Mouse (Mus musculus): Measurements from ENCODE around the gene Msx3. TPM values are rescaled to one million over a fixed set of nuclear protein-coding genes. Genes with fewer than 3 reads are reported as not detected.

Gene Msx3
- total RNA-seq (2021): not detected
- long read RNA-seq, experiment 1: 0 reads
- long read RNA-seq, experiment 2: 0 reads

DNA sequence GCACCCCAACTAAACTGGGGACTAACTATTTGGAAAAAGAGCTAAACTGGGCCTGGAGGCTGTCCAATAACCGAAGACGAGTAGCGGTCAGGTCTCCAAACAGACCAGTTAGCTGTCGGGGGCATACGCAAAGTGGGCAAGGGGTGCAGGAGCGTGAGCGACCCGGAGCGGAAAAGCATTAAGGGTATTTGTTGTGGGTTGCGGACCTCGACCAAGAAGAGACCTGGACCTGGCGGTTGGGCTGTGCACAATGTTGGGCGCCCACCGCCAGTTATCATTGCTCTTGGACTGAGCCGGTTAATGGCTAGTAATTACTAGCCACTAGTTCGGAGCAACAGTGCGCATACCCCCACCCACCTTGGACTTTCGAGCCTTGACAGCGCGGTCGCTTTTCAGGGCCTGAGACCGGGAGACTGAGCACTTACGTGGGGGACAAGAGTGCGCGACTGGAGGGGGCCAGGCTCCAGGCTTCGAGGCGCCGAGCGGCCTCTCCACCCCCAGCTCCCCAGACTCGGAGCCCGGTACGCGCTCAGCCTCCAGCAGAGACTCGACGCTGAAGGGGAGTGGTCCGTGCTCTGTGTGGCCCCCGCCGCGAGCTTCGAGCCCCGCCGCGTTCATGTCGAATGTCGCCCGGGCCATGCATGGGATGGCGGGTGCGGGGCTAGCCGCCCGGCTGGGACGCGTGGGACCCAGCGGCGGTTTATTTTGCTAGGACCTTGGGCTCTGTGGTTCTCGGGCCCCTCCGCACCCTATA, at the start of gene Msx3:
Msx3 (minus strand) TSS at position 729 of the 754 bp plus-strand sequence.
- DNase-seq (ENCODE audit: low spot score in 2 of 2): no peak

DNA sequence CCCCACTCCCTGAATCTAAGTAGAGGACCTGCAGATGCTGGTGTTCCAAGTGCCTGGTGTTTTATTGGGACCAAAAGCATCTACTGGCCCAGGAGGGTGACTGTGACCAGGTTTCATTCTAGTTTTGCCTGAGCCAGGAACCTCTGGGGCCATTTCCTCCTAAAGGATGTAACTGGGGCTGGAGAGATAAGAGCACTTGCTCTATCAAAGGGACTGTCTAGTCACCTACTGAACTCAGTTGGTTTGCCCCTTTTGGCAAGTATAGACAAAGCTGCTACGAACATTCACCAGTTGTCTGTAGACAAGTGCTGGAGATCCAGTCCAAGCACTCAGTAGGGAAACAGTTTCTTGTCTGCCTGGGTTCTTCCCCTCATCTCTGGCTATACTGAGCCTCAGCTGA, 49.6 kb upstream of the Msx3 start:
- DNase-seq (ENCODE audit: low spot score in 2 of 2): no peak

DNA sequence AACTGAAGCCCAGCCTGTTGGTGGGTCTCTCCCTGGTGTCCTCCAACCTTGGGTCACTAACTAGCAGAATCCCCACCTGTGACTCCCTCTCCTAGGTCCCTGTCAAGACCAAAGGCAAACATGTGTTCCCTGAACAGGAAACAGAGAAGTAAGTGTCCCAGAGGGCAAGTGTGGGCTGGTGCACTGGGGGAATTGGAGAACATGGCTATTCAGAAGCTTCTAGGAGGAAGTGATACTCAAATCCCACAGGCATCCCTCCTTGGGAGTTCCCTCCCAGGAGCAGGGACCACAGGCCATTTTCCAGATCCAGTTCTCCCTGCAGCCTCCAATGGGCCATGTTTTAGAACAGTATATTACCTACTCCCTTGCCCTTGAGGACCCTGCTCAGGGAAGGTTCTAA, 47.2 kb upstream of the Msx3 start:
- DNase-seq (ENCODE audit: low spot score in 2 of 2): no peak

DNA sequence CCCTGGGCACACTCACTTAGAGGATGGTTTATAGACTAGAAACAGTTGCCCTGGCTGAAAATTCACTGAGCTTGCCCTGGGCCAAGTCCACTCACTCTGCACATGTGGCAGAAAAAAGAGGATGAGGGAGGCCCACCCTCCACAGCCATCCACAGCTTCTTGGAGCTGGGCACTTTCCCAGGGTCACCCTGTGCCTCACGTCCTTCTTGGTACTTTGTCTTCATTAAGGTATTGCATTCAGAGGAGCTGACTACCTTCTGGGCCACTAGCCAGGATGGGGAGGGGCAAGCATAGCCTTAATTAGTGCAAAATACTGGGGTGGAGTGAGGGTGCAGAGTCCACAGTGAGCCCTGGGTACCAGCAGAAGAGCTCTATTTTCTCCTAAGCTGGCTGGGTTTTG, 46.7 kb upstream of the Msx3 start:
- DNase-seq (ENCODE audit: low spot score in 2 of 2): no peak

DNA sequence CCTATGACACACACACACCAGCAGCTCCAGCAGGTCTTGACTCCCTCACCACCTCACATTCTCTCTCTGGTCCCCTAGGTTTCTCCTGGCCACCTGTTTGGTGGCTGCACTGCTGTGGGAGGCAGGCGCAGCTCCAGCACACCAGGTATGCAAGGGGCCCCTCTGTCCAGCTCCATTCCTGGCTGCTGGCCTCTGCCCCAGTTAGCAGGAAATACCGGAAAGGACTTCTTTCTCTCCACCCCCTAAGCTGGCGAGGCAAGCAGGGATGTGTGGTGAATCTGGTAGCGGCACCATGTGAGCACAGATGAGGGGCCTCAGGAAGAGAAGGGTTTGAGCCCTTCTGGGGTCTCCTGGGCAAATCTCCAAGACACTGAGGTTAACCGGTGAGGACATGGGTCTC, 46.1 kb upstream of the Msx3 start:
- DNase-seq (ENCODE audit: low spot score in 2 of 2): no peak

DNA sequence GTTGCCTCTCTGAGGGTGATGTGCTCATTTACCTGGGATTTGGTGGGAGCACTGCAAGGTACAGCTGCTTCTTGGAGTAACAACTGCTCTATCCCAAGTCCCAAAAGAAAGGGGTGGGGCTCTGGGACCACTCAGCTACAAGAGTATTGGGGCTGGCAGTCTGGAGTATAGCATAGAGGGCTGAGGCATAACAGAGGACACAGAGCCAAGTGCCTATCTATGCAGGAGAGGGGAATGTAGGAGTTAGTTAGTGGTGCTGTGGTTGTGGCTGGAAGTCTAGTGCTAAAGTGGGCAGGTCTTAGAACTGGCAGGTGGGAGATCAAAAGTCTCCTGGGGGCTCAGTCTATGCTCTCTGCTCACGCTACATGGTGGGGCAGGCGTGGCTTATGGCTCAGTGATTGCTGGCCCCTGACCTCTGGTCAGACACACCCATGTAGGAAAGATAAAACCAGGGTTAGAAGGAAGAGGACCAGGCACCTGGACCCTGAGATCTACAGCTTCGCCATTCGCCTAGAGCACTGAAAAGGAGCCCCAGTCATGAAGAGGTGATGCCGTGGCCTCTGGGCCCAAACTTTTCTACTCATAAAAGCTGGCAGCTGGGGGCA, 44.1 kb upstream of the Msx3 start, which contains the start of gene Prap1:
Prap1 (plus strand) TSS at position 472 of the 605 bp plus-strand sequence.
- no peak for DNase-seq (ENCODE audit: low spot score in 2 of 2)

DNA sequence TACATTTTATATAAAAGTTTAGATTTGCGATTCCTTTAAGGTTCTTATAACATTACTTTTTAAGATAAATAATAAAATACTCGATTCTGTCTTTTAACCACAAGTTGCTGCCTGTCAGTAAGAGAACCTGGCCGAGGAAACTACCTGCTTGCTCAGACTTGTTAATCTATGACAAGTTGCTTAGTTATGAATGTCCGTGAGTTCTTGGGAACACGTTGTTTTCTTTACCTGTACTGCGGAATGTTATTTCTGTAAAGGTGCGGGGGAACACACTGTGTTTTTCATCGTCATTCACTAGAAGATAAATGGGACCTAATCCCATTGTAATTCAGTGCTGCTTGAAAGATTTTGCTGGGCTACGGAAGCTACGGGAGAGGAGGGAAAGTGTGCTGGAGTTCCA, 41.7 kb upstream of the Msx3 start:
- DNase-seq (ENCODE audit: low spot score in 2 of 2): no peak

DNA sequence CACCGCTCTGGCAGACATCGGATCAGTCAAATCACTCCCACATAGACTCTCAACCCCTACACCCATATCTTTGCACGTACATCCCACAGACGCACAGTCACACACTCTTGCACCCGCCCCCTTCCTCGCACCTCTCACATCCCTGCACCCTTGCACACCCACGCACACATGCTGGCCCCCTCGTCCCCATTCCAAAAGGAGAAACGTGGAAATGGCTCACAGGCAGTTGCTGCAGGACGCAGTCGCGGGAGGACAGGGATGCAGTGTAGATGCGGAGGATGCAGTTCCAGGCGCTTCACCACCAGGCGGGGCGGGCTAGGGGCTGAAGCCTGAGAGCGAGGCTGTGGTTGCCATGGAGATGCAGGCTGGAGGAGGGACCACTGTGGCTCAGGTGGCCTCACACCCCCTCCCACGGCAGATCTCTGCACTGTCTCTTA, 33.4 kb upstream of the Msx3 start, which contains the start of gene Caly:
Caly (minus strand) TSS at position 307 of the 437 bp plus-strand sequence.
- DNase-seq (ENCODE audit: low spot score in 2 of 2): no peak

DNA sequence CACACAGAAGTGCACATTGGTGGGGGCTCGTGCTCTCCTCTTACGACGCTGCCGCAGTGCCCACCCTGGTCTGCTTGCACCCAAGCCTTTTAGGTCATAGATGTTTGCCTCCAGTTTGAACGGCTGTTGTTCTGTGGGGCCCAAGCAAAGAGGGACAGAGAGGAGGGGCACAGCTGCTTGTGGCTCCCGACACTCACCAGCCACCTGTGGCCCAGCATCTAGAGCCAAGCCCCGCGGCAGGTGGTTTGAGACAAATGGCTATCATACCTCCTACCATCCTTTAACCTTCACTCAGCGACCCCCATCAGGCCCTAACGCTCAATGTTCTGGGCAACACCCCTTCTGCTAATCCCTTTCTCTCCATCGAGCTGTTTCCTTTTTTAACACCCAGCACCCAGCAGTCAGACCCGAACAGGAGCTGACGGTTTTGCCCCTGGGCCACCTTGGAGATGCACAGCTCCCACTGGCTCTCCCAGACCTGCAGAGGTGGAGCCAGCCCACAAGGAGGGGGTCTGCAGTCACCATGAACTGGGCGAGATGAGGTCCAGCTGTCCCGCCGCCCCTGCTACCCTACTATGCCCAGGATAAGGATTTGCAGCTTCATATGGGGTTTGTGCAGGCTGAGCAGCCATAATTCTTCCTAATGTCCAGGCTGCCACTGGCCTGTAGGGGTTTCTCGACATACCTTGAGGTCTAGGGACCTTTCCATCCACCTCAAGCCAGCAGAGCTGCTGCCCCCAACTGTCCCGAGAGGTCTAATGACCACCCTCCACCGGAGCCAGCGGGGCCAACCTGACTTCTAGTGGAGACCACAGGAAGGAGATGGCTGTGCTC, 32.7 kb upstream of the Msx3 start:
- DNase-seq (ENCODE audit: low spot score in 2 of 2): no peak

DNA sequence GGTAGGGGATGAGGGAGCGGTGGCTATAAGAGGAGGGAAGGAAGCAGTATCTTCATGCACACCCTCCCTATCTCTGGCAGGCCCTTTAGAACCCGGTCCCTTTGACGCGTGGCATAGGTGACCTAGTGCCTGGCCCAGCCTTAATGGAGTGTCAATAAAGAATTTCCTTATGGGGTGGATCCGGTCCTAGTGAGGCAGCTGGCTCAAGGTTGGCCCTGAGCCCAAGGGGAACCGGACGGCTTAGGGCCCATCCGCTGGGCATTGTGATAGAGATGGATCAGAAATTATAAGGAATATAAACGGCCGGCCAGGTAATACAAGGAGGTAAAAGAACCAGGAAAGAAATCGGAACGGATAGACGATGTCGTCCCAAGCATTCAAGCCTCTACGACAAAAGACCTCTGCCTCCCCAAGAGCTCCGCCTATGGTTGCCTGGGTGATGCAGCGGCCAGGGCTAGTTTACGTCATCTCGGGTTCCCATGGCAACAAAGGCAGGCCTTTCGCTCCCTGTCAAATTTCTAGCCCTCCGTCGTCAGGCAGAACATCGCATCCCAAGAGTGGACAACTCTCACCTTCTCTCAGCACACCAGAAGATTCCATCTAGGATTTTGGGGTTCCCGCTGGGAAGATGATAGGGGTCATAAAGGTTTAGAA, 31.7 kb upstream of the Msx3 start:
- peak; percentile 71 to 80 for DNase-seq (ENCODE audit: low spot score in 2 of 2)

DNA sequence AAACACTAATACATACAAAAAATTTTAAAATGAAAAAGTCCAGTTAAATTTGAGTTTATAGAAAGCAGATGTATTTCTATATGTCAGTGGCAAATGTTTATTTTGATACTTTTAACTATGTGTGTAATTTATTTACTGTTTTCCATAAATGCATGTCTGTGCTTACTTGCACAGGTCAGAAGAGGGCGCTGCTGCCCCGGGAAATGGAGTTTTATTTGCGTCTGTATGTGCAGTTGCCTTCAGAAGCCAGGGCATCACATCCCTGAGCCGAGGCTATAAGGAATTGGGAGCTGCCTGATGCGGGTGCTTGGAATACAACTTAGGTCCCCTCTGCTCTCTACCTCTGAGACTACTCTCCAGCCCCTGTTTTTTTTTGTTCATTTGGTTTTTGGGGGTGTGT, 29.8 kb upstream of the Msx3 start:
- DNase-seq (ENCODE audit: low spot score in 2 of 2): peak; percentile 73 to 74

DNA sequence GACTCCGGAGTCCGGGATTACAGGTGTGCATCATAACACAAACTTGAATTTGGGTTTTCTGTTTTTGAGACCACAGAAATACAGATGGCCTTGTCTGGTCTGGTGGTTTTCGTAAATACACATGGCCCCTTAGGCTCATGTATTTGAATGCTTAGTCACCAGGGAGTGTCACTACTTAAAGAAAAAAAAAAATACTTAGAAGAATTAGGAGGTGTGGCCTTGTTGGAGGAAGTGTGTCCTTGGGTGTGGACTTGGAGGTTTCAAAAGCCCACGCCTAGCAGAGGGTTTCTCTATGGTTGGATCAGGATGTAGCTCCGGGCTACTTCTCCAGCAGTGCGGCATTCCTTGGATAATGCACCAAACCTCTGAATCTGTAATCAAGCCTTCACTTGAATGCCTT, 28.8 kb upstream of the Msx3 start:
- no peak for DNase-seq (ENCODE audit: low spot score in 2 of 2)

DNA sequence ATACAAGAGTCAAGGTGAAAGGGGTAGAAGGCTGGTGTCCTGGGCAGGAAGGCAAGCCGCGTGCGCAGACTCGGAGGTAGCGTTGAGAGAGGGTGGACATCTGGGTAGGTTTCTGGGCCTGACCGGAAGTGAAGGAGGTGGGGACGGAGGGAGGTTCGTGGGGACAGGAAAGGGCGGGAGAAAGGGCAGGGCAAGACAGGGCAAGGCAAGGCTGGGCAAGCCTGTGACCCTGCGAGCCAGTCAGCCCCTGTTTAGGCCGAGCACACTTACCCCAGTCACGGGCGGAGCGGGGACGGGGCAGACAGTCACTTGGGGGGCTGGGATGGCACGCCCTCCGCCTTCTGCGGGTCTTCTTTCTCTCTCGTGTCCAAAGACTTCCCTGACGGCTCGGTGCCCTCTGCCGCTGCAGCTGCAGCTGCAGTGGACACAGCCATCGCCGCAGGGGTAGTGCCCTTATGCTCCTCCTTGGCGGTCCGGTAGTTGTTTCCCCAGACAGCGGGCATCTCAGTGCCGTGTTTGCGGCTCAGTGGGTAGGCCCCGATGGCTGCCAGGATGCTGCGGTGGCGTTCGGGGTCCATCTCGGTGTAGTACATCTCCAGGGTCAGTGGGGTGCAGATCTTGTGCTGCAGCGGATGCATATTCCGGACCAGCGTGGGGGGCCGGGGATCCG, 21.3 kb upstream of the Msx3 start:
- DNase-seq (ENCODE audit: low spot score in 2 of 2): no peak

DNA sequence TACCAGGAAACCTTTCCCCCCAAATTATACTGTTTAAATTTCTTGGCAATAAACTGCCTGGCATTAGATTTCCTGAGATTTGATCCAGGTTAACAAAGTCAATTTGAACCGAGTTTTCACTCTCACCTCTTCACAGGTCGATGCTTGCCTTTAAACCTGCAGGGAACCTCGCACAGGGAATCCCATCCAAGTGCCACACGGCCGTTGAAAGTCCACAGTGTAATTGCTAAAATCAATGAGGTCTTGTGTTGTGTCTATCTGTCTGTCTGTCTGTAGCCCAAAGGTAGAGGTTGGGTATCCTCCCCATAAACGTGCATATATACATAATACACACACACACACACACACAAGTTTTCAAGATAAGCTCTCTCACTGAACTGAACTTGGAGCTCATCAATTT, 18.5 kb upstream of the Msx3 start:
- no peak for DNase-seq (ENCODE audit: low spot score in 2 of 2)

DNA sequence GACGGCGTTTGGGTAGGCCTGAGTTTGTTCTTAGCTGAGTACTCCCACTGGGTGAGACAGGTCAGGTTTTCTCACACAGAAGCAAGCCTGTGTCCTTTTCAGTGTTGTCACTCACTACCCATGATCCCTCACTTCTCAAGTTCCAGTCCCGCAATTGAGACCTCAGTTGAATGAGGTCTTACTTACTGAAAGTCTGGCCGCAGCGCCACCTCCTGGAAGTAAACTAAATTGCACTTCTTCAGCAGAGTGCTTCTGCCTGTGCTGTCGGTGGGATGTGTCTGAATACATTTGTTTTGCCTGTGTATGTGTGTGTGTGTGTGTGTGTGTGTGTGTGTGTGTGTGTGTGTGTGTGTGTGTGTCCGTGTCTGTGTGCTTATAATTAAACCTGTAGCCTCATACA, 14.2 kb upstream of the Msx3 start:
- peak; percentile 53 to 71 for DNase-seq (ENCODE audit: low spot score in 2 of 2)

DNA sequence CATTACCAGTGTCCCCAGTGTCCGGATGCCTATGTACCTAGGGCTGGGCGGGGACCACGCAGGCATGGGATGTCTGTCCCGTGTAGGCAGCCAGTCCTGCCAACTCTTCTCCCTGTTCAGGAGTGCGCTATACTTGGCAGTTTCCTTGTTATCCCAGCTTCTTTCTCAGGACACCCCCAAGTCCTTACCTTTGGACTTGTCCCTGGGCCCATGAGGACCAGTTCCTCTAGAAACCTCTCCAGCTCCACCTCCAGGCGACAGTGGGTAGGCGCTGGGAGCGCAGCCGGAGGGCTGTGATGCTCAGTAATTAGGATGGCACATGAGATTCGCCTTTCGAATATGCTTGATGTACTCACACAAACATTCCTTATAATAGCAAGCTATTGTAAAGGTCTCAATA, 13.4 kb upstream of the Msx3 start:
- no peak for DNase-seq (ENCODE audit: low spot score in 2 of 2)

DNA sequence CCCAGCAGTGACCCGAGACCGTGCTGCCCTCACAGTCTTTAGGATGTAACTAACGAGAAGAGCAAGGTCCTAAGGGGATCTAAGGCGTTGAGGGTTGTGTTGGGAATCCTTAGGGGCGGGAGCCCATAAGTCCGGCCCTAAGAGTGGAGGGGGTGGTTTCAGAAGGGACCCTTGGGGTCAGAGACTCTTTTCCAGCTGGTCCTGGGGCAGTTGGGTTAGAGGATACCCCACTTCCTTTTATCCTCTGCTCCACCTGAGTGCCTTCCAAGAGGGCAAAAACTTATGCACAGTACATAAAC, 12.9 kb upstream of the Msx3 start:
- DNase-seq (ENCODE audit: low spot score in 2 of 2): no peak

DNA sequence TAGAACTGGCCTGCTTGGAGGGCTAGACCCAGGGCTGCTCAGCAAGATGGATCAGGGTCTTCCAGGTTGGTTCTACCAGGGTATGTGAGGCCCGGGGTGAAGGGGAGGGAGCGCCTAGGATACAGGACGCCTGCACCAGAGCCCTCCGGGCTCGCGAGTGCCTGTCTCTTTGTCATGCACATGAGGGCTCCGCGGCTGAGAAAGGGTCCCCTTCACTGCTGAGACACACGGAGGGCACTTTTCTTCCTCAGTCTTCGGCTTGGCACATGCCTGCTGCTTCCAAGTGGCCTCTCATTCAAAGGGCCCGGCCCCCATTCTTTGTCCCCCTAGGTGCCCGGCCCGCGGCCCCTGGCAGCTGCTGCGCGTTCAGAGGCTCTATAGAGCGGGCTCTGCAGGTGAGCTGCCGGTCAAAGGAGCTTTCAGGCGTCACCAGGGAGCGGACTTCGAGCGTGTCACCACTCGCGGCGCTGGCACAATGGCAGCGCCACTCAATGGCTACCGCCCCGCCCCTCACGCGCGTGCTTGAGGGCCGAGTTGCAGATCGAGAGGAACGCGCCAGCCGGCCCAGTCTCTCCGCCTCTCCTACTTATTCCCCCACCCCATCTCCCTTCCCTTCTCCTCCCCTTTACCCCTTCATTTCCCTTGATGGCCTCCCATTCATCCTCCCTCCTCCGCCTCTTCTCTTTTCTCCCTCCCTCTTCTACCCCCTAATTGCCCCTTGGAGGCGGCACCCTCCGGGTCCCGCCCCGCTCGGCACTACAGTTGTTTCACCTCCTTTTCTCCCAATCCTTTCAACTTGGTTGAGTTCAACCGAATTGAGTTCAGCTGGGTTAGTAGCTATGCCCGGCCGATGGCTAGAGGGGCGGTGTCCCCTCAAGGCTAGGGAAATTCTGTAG, 12.3 kb upstream of the Msx3 start:
- peak in 1 of 2 experiments; percentile 25 for DNase-seq (ENCODE audit: low spot score in 2 of 2)

DNA sequence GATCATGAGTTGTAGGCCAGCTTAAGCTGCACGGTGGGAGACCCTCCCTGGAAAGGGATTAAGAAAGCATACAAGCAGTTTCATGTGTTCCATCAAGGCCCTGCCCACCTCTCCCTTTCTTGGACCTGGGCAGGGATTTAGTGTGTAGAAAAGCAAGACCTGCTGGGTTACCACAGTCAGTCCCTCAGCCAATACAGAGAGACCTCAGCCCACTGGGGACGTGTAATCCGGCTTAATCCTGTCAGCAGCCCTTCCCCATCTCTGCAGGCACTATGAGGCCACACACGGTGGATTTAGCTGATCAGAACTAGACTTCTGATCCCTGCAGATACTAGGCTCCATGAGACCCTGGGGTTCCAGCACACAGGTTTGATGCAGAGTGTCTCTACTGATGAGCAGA, 10.7 kb upstream of the Msx3 start:
- no peak for DNase-seq (ENCODE audit: low spot score in 2 of 2)

DNA sequence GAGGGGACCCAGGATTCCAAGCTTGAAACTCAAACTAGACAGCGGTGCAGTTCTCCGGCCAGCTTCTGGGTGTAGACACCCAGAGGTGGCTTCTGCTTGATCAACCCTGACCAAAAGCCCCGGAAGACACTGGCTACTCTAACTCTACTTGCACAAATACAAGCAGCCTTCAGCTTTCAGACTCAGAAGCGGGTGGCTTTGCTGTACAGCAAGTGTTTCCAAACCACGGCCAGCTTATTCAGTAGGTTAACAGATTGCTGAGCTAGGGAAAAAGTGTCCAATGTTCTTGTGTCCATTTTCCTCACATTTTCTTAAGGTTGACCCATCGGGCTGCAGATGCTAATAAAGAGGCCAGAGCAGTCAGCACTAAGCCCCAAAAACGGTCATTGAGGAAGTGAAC, 9.6 kb upstream of the Msx3 start:
- no peak for DNase-seq (ENCODE audit: low spot score in 2 of 2)
